Mouse (Mus musculus): ENCODE measurements around the gene Zc3h7b.

Zc3h7b gene

GRCm38 (mm10) chr15:81813986-81814705 is 69.3 kb downstream of the Zc3h7b start:
- in situ Hi-C loops (cut with MboI, MseI), result loop anchor here (5.0 kb wide), 1 partner anchor 38 kb away; no protein-coding TSS in a partner anchor

DNA sequence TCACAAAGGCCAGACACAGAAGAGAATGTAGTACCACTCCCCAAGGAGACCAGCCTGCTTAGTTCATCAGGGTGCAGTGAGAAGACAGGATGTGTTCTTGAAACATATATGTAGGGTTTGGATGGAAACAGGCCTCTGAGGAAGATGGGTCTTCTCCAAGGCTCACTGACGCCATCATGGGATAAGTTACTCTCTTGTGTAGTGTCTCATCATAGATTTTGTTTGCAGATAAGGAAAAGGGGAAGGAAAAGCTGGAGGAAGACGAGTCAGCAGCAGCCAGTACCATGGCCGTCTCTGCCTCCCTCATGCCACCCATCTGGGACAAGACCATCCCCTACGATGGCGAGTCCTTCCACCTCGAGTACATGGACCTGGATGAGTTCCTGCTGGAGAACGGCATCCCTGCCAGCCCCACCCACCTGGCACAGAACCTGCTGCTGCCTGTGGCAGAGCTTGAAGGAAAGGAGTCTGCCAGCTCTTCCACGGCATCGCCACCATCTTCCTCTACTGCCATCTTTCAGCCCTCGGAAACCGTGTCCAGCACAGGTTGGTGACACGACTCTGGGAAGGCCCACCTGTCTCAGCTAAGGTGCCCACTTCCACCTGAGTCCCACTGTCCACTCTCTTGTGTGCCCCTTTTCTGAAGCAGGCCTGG is 70.0 kb downstream of the Zc3h7b start:
- in situ Hi-C loops (cut with MboI, MseI), result loop anchor here (5.0 kb wide), 1 partner anchor 37 kb away; no protein-coding TSS in a partner anchor

GRCm38 (mm10) chr15:81818404-81818803 is 73.5 kb downstream of the Zc3h7b start:
- in situ Hi-C loops (cut with MboI, MseI), result no loop called here

- in situ Hi-C loops (cut with MboI, MseI), result no loop called here
These were observed 77.8 kb downstream of the Zc3h7b start for GRCm38 (mm10) chr15:81822631-81823030.

- in situ Hi-C loops (cut with MboI, MseI), result no loop called here
These were observed 80.0 kb downstream of the Zc3h7b start for GRCm38 (mm10) chr15:81824832-81825231.

DNA sequence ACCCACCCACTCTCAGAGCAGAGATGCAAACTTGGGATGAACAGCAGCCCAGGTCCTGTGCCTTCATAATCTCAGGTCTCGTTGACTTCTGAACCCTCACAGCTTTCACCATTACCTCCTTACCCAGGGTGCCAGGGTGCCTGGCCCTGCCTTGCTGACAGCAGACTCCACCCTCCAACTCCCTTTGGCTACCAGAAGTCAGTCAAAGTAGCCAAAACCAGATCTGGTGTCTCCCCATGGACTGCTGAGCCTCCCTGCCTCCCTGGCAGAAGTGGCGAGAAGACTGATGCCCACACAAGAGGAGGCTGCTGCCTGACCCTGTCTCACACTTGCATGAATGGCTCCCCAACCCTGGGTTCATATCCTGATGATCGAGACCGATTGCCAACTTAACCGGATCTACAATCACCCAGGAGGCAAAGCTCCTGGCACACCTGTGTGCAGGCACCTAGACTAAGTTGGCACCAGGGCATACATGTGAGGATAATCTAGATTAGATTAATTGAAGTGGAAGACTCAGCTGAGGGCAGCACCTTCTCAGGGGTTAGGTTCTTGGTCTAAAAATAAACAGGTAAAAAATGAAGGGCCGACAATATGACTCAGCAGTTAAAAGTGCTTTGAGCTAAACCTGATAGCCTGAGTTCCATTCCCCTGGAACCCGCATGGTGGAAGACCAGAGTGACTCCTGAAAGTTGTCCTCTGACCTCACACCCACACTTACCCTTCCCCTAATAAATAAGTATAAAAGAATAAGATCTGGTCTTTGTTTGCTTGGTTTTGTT is 83.8 kb downstream of the Zc3h7b start:
- in situ Hi-C loops (cut with MboI, MseI), result no loop called here

GRCm38 (mm10) chr15:81829208-81829580 is 84.3 kb downstream of the Zc3h7b start:
- in situ Hi-C loops (cut with MboI, MseI), result no loop called here

- in situ Hi-C loops (cut with MboI, MseI), result loop anchor here (5.0 kb wide), 1 partner anchor 72 kb away; no protein-coding TSS in a partner anchor
These were observed 85.7 kb downstream of the Zc3h7b start for GRCm38 (mm10) chr15:81830530-81830929.

DNA sequence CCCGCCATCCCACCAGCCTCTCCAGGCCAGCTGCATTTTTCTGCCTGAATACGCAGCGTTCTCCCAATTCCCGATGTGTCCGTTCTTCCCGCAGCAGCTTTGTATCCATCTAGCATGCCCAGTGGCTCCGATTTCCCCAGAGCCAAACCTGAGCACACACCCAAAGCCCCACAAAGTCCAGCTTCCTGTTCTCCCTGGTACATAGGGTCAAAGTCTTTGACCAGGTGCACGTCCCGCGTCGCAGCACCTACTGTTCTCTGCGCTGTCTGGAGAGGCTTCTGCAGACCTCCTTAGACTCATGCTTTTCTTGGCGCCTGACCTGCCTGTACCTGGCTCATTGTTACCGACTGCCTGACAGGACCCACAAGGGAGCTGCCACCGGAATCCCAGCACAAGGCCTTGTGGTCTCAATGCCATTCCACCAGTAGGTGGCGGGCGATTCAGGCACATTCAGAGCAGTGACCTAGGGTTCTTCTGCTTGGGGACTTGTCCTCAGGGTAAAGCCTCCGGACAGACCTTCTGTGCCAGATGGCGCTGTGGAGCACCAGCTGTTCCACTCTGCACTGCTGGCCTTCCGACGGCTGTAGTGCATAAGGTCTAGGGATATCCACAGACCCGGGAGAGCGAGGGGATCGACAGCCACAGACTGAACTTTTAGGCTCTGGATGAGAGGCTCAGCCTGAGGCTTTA is 86.4 kb downstream of the Zc3h7b start:
- in situ Hi-C loops (cut with MboI, MseI), result loop anchor here (5.0 kb wide), 1 partner anchor 71 kb away; no protein-coding TSS in a partner anchor

DNA sequence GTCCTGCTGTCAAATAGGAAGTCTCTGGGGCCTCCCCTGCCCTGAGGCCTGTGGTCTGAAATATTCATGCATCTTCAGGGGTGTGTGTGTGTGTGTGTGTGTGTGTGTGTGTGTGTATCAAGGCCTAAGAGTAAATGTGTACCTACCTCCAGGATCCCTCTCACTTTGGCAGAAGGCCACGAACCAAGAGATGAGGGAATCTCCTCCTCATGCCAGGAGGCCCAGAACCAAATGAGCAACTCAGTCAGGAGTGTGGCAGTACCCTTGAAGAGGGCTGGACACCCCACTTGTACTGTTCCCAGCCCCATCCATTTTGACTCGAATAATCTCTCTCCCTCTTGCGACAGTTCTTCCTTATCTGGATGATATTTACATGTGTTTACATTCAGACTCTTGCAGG is 87.4 kb downstream of the Zc3h7b start:
- in situ Hi-C loops (cut with MboI, MseI), result loop anchor here (5.0 kb wide), 1 partner anchor 70 kb away; no protein-coding TSS in a partner anchor

DNA sequence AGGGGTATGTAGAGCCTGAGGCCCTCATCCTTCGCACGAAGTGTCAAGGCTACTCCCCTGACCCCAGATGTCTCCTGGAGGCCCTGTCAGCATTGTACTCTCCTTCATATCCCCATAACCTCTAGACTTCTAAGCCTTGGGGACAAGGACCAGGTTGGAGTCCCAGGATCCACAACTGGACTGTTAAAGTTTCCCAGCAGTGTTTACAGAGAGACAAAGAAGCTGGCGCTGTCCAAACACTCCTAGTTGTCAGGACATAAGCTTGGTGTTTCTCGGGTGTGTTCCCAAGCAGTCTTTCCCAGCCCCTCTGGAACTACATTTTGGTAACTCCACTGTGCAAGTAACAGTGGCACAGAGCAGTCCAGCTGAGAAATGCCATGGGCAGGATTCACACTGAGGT is 88.6 kb downstream of the Zc3h7b start:
- in situ Hi-C loops (cut with MboI, MseI), result loop anchor here (5.0 kb wide), 1 partner anchor 69 kb away; no protein-coding TSS in a partner anchor

GRCm38 (mm10) chr15:81834171-81834841 is 89.4 kb downstream of the Zc3h7b start:
- in situ Hi-C loops (cut with MboI, MseI), result loop anchor here (5.0 kb wide), 1 partner anchor 68 kb away; no protein-coding TSS in a partner anchor

GRCm38 (mm10) chr15:81835007-81835880 is 90.4 kb downstream of the Zc3h7b start:
- in situ Hi-C loops (cut with MboI, MseI), result no loop called here

- in situ Hi-C loops (cut with MboI, MseI), result no loop called here
These were observed 91.4 kb downstream of the Zc3h7b start for GRCm38 (mm10) chr15:81836124-81836821.

GRCm38 (mm10) chr15:81836966-81837920 is 92.4 kb downstream of the Zc3h7b start:
- in situ Hi-C loops (cut with MboI, MseI), result no loop called here

DNA sequence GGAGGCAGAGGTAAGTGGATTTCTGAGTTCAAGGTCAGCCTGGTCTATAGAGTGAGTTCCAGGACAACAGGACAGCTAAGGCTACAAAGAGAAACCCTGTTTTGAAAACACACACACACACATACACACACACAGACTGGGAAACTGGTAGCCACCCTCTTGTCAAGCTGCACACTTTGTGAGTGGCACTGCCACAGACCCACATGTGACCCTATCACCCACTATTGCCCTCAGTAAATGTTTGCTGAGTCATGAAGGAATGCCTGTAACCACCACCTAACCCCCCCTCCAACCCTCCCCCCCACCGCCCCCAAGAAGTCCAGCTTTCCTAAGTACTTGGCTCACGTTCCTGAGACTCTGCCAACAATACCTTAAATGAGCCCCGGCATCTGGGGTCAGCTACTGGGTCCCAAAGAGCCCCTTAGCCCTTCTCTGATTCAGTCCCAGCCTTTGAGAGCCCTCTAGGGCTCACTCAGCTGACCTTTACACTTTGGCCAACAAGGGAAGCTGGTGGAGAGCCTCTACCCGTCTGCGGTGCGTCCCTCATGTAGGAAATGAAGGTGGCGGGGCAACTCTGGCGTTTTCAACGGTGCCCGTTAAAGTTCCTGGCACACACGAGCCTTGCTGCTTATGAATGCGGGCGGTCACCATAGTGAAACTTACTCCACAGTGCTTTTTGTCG is 93.8 kb downstream of the Zc3h7b start:
- in situ Hi-C loops (cut with MboI, MseI), result no loop called here

GRCm38 (mm10) chr15:81839634-81840033 is 94.8 kb downstream of the Zc3h7b start:
- in situ Hi-C loops (cut with MboI, MseI), result no loop called here

All from T-helper 1 cell (primary cell).